Mouse (Mus musculus): ENCODE measurements around the gene Sesn1.

DNA sequence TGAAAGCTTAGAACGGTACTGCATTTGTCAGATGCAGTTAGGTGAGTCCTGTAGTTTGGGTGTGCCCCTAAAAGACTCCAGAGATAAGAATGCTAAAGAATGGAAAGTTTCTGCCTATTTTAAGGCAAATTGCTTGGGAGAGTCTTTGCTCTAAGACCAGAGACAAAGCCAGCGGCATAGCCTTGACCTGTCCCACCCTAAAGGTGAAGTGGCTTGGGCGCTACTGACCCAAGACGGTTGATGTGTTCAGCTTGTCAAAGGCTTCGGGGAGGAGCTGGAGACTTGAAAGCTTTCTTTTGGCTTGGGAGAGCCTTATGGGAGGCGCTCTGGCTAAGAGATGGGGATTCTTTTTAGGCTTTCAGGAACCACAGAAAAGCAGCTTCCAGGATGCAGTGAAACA lies 17.4 kb upstream of the Sesn1 start:
- TF ChIP-seq CTCF (IDR thresholded peaks at IDR 0.05; ENCODE audit: control insufficient read depth, insufficient read depth, low read length) (no peak), POLR2A (IDR thresholded peaks at IDR 0.05; ENCODE audit: borderline replicate concordance, control insufficient read depth, low read depth, low read length) (no peak)
